Mouse (Mus musculus) kidney, postnatal 25 days (tissue): Measurements from ENCODE around the gene Zfp706.
"Not testable (repeated sequence)": the region's sequence is repeated elsewhere in the genome, so short reads cannot be mapped to it uniquely, and the experiment has no call there.

Experiments used
- DNase-seq, 2 experiments: peaks; one replicate each; pipeline ENCODE4 v3.0.0; 2021; ENCODE audit warnings: mixed read lengths in 2 of 2

Gene Zfp706

GRCm38 (mm10) chr15:37008546-37008945, 973 bp upstream of the Zfp706 start:
- DNase-seq = no peak

- no peak for DNase-seq
Observed at GRCm38 (mm10) chr15:37007959-37008419, 416 bp upstream of the Zfp706 start.

GRCm38 (mm10) chr15:37006475-37007164, 953 bp downstream of the Zfp706 start:
- DNase-seq = peak; percentile 38 to 65

- DNase-seq = no peak
Observed at GRCm38 (mm10) chr15:37005793-37006474, 1.6 kb downstream of the Zfp706 start.

- no peak for DNase-seq
Observed at GRCm38 (mm10) chr15:37004858-37005257, 2.7 kb downstream of the Zfp706 start.

- DNase-seq = no peak
Observed at GRCm38 (mm10) chr15:37002276-37002675, 5.3 kb downstream of the Zfp706 start.

GRCm38 (mm10) chr15:36999602-37000001, 8.0 kb downstream of the Zfp706 start:
- not testable (repeated sequence) for DNase-seq

- DNase-seq = peak in 1 of 2 experiments; percentile 21
Observed at GRCm38 (mm10) chr15:36995166-36995565, 12.4 kb downstream of the Zfp706 start.

GRCm38 (mm10) chr15:36994665-36995064, 12.9 kb downstream of the Zfp706 start:
- peak in 1 of 2 experiments; percentile 9 for DNase-seq

- DNase-seq = peak in 1 of 2 experiments; percentile 8
Observed at GRCm38 (mm10) chr15:36993435-36994178, 14.0 kb downstream of the Zfp706 start.

GRCm38 (mm10) chr15:36991353-36991752, 16.2 kb downstream of the Zfp706 start:
- DNase-seq = peak in 1 of 2 experiments; percentile 56

GRCm38 (mm10) chr15:36989922-36990321, 17.7 kb downstream of the Zfp706 start:
- DNase-seq = no peak

GRCm38 (mm10) chr15:36988718-36989115, 18.9 kb downstream of the Zfp706 start:
- DNase-seq = no peak

GRCm38 (mm10) chr15:36987976-36988717, 19.4 kb downstream of the Zfp706 start:
- no peak for DNase-seq

GRCm38 (mm10) chr15:36987211-36987877, 20.2 kb downstream of the Zfp706 start:
- DNase-seq = no peak

- DNase-seq = peak in 1 of 2 experiments; percentile 33
Observed at GRCm38 (mm10) chr15:36985567-36985925, 22.0 kb downstream of the Zfp706 start.

- DNase-seq = peak in 1 of 2 experiments; percentile 32
Observed at GRCm38 (mm10) chr15:36984921-36985566, 22.5 kb downstream of the Zfp706 start.

GRCm38 (mm10) chr15:36983455-36983854, 24.1 kb downstream of the Zfp706 start:
- peak; percentile 62 to 81 for DNase-seq

GRCm38 (mm10) chr15:36980238-36980637, 27.3 kb downstream of the Zfp706 start:
- peak; percentile 11 to 52 for DNase-seq

GRCm38 (mm10) chr15:36979488-36980201, 27.9 kb downstream of the Zfp706 start:
- peak; percentile 26 to 60 for DNase-seq

GRCm38 (mm10) chr15:36979159-36979487, 28.4 kb downstream of the Zfp706 start:
- DNase-seq = peak in 1 of 2 experiments; percentile 29
